Mouse (Mus musculus): ENCODE measurements around the gene Casd1. TPM values are rescaled to one million over a fixed set of nuclear protein-coding genes. Genes with fewer than 3 reads are reported as not detected.
A peak's percentile ranks its signal among the peaks of the same experiment; 100 is the strongest.

Gene Casd1
- total and polyA plus RNA-seq, 3 experiments: 12.3 to 12.6 TPM; not detected in 1

DNA sequence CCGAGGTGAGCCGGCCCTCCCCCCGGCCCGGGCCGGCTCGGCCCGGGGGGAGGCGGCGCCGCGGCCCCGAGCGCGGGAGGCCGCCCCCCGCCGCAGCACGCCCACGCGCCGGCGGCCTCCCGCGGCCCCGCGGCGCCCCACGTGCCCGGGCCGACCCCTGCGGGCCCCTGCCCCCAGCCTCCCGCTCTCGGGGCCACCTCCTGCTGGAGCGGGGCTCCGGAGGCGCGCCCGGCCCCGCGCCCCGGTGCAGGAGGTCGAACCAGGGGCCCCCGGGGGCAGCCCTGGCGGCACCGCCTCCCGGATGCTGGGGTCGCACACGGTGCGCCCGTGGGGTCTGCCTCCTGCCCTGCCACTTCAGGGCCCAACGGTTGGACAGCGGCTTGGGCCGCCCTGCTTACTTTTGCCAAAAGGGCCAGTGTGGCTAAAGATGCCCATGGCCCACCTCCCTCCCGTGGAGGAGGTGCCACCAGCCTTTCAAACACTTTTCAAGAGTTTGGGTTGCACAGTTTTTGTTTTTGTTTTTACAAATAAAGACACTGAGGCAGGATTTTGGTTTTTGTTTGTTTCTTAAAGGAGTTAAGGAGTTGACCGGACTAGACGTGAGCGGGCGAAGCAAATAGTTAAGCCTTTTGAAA, 775 bp downstream of the Casd1 start:
- Histone ChIP-seq H3K27ac (ENCODE audit: control insufficient read depth, low read depth, low read length) (peak overlapping the region; percentile 66), H3K4me1 (ENCODE audit: control insufficient read depth in 1 of 2, insufficient read depth in 2 of 2, low read length in 2 of 2) (peaks cover 0 to 12% of the 10 kb centered on the region in 2 experiments; a peak in 3 of 4 replicates), H3K27me3 (ENCODE audit: control insufficient read depth in 1 of 2, insufficient read depth in 2 of 2, low read length in 2 of 2) (peaks cover 2 to 4% of the 10 kb centered on the region in 2 experiments; a peak in 1 of 4 replicates), H3K9ac (ENCODE audit: control insufficient read depth, low read depth, low read length, poor library complexity, severe bottlenecking) (peak overlapping the region; percentile 92), H3K79me2 (ENCODE audit: control insufficient read depth, insufficient read depth, low read length, poor library complexity) (peaks cover 17% of the 10 kb centered on the region), H3K9me3 (replicated peaks; ENCODE audit: insufficient read depth, low read length) (no peaks in the 10 kb centered on the region), H3K4me3 (ENCODE audit: control insufficient read depth in 1 of 2, insufficient read depth in 1 of 2, low read depth in 2 of 2, low read length in 2 of 2) (peak overlapping the region; percentile 85 to 92), H3K36me3 (ENCODE audit: control insufficient read depth in 1 of 2, insufficient read depth in 2 of 2, low read length in 2 of 2) (peaks cover 0 to 20% of the 10 kb centered on the region in 2 experiments; a peak in 2 of 4 replicates)
- DNase-seq (ENCODE audit: low read depth, low spot score): peak; percentile 52
- no peak for TF ChIP-seq NRF1 (IDR thresholded peaks at IDR 0.05; ENCODE audit: insufficient read depth, low read depth, low read length, poor library complexity, severe bottlenecking)
- TF ChIP-seq GATA1 (IDR thresholded peaks at IDR 0.05; ENCODE audit: low read depth, low read length): no peak
- TF ChIP-seq POLR2AphosphoS5 (IDR thresholded peaks at IDR 0.05; ENCODE audit: borderline replicate concordance, low read depth, low read length): no peak
- no peak for TF ChIP-seq RCOR1 (IDR thresholded peaks at IDR 0.05; ENCODE audit: low read depth, low read length)
- peak; percentile 19; the same call in 1 of the 2 replicates for TF ChIP-seq SIN3A (IDR thresholded peaks at IDR 0.05; ENCODE audit: low read length)
- no peak for TF ChIP-seq EP300 (IDR thresholded peaks at IDR 0.05; ENCODE audit: low read depth in 1 of 2, low read length in 2 of 2)
- TF ChIP-seq MXI1 (IDR thresholded peaks at IDR 0.05; ENCODE audit: low read depth, low read length): peak; percentile 11; the same call in 1 of the 2 replicates
- peak; percentile 44 to 47; a peak in 2 of 4 replicates for TF ChIP-seq POLR2A (IDR thresholded peaks at IDR 0.05; ENCODE audit: control insufficient read depth in 1 of 2, insufficient read depth in 1 of 2, low read depth in 1 of 2, low read length in 2 of 2, poor library complexity in 1 of 2)
- no peak; the same call in 1 of the 2 replicates for TF ChIP-seq TBP (IDR thresholded peaks at IDR 0.05; ENCODE audit: low read depth, low read length)
- TF ChIP-seq E2F4 (IDR thresholded peaks at IDR 0.05; ENCODE audit: borderline replicate concordance, low read depth, low read length): no peak
- no peak for TF ChIP-seq JUND (IDR thresholded peaks at IDR 0.05; ENCODE audit: low read depth, low read length)
- no peak for TF ChIP-seq ELF1 (IDR thresholded peaks at IDR 0.05; ENCODE audit: low read depth, low read length)
- TF ChIP-seq USF1 (IDR thresholded peaks at IDR 0.05; ENCODE audit: low read depth, low read length): no peak
- no peak for TF ChIP-seq HCFC1 (IDR thresholded peaks at IDR 0.05; ENCODE audit: low read depth, low read length)
- TF ChIP-seq SMC3 (IDR thresholded peaks at IDR 0.05; ENCODE audit: low read depth, low read length): no peak
- TF ChIP-seq POLR2AphosphoS2 (IDR thresholded peaks at IDR 0.05; ENCODE audit: low read length): 0 out of 2 replicates have a peak, but pooled peaks have one; percentile 17
- no peak for TF ChIP-seq GABPA (IDR thresholded peaks at IDR 0.05; ENCODE audit: low read depth, low read length)
- no peak for TF ChIP-seq CHD2 (IDR thresholded peaks at IDR 0.05; ENCODE audit: low read length)

DNA sequence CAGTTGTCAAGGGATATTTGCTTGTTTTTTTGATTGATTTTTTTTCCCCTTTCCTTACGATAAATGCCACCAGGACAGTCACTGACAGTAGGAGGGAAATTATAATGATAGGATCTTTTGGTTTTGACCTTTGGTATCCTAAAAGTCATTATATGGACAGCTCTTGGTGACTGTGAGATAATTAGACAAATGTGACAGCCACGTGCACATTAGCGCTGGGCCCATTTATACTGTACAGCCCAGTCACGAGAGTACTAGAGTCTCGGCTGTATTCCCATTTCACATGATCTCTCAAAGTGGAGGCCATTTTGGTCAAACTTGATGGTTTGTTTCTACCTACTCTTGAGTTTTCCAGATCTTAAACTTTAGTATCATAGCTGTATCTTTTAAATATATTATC, 1.4 kb downstream of the Casd1 start:
- H3K4me3 ChIP-seq (ENCODE audit: control insufficient read depth in 1 of 2, insufficient read depth in 1 of 2, low read depth in 2 of 2, low read length in 2 of 2): peak overlapping the region; percentile 70 to 85
- H3K9ac ChIP-seq (ENCODE audit: control insufficient read depth, low read depth, low read length, poor library complexity, severe bottlenecking): peak overlapping the region; percentile 92
- H3K27ac ChIP-seq (ENCODE audit: control insufficient read depth, low read depth, low read length): peak overlapping the region; percentile 56; the same call in 1 of the 2 replicates

More for the DNA sequence above, 1.4 kb downstream of the Casd1 start:
- no peaks in the 10 kb centered on the region for H3K9me3 ChIP-seq (replicated peaks; ENCODE audit: insufficient read depth, low read length)
- peaks cover 2 to 4% of the 10 kb centered on the region in 2 experiments; a peak in 1 of 4 replicates for H3K27me3 ChIP-seq (ENCODE audit: control insufficient read depth in 1 of 2, insufficient read depth in 2 of 2, low read length in 2 of 2)
- peak; percentile 26 for DNase-seq (ENCODE audit: low read depth, low spot score)
- H3K79me2 ChIP-seq (ENCODE audit: control insufficient read depth, insufficient read depth, low read length, poor library complexity): peaks cover 18% of the 10 kb centered on the region
- H3K4me1 ChIP-seq (ENCODE audit: control insufficient read depth in 1 of 2, insufficient read depth in 2 of 2, low read length in 2 of 2): peaks cover 0 to 12% of the 10 kb centered on the region in 2 experiments; a peak in 3 of 4 replicates
- no peak for TF ChIP-seq TBP (IDR thresholded peaks at IDR 0.05; ENCODE audit: low read depth, low read length)
- TF ChIP-seq MYC (IDR thresholded peaks at IDR 0.05; ENCODE audit: low read depth, low read length): 0 out of 2 replicates have a peak, but pooled peaks have one; percentile 3
- TF ChIP-seq USF2 (IDR thresholded peaks at IDR 0.05; ENCODE audit: borderline replicate concordance in 1 of 2, insufficient read depth in 1 of 2, low read depth in 1 of 2, low read length in 2 of 2): no peak
- H3K36me3 ChIP-seq (ENCODE audit: control insufficient read depth in 1 of 2, insufficient read depth in 2 of 2, low read length in 2 of 2): peaks cover 0 to 20% of the 10 kb centered on the region in 2 experiments; a peak in 2 of 4 replicates

Measured in MEL (cell line).